Mouse (Mus musculus) adrenal gland, postnatal 14 days (tissue): ENCODE data around the gene Shank3. TPM values are rescaled to one million over a fixed set of nuclear protein-coding genes. Genes with fewer than 3 reads are reported as not detected.

Source experiments
- DNase-seq: peaks from one replicate; pipeline ENCODE4 v3.0.0; 2021; ENCODE audit warnings: mixed read lengths
- total RNA-seq: library from RNA; stranded (reverse); gene quantifications from 2 replicates; pipeline ENCODE4 v1.2.3, GENCODE M21; 2021

Gene Shank3
- total RNA-seq, 1 experiment from 2014 or later = 57.8 TPM

GRCm38 (mm10) chr15:89524611-89525415, 25.4 kb downstream of the Shank3 start:
- no peak for DNase-seq

DNA sequence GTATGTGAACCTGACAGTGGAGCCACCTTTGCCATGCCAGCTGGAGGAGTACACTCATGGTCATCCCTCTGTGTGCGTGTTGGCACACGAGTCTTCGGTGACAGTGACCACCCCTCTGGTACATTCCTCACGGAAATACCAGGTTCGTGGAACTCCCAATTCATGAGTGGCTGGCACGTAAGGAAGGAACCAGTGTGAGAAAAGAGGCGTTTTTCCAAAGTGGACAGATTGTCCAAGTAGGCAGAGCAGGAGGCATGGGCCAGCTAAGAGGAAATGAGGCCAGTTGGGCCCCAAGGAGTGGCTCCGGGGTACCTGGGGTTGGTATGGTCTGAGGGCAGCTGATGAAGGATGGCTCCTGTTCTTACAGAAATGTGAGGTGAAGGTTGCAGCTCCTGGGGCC, 26.0 kb downstream of the Shank3 start:
- no peak for DNase-seq

GRCm38 (mm10) chr15:89525896-89526295, 26.5 kb downstream of the Shank3 start:
- no peak for DNase-seq

- DNase-seq = no peak
Observed at GRCm38 (mm10) chr15:89526776-89527325, 27.4 kb downstream of the Shank3 start.

- no peak for DNase-seq
Observed at GRCm38 (mm10) chr15:89527466-89527865, 28.0 kb downstream of the Shank3 start.

GRCm38 (mm10) chr15:89528201-89528850, 28.9 kb downstream of the Shank3 start:
- no peak for DNase-seq

GRCm38 (mm10) chr15:89528923-89529322, 29.5 kb downstream of the Shank3 start:
- DNase-seq = no peak

- DNase-seq = peak; percentile 64
Observed at GRCm38 (mm10) chr15:89530336-89530735, 30.9 kb downstream of the Shank3 start.

- DNase-seq = no peak
Observed at GRCm38 (mm10) chr15:89531399-89531798, 32.0 kb downstream of the Shank3 start.

GRCm38 (mm10) chr15:89532026-89532923, 32.9 kb downstream of the Shank3 start:
- DNase-seq = peak; percentile 40

DNA sequence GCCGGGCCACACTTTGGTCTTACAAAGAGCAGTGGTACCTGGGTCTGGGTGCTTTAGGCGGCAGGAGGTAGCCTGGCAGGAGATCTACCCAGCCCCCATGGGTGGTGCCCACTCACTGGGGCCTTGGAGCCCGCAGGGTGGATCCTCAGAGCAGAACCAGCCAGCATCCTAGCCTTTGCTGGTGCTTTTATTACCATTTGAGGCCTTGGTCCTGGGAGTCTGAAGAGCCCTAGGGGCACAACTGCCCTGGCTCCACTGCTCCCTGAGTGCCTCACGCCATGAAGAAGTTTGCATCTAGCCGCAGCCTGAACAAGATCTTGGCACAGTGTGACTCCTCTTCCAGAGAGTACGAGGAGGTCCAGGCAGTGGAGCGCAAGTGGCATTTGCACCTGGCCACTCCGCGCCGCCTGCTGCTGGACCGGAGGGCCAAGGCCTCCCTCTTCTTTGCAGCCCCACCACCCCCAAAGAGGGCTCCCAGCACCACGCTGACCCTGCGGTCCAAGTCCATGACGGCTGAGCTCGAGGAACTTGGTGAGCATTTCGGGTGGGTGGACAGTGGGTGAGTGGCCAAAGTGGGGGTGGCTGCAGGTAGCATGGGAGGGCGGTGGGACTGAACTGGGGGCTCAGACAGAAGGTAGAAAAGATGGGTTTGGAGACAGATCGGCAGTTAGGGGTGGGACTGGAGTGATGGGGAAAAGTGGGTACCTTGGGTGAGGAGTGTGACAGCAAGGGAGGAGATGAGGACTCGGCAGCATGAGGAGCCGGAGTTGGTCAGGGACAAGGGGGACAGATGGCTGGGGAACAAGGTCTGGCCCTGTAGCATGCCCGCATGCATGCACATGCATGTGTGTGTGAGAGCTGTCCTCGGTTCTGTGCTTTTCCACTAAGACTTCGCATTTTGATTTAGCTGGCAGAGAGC, 33.8 kb downstream of the Shank3 start:
- no peak for DNase-seq

DNA sequence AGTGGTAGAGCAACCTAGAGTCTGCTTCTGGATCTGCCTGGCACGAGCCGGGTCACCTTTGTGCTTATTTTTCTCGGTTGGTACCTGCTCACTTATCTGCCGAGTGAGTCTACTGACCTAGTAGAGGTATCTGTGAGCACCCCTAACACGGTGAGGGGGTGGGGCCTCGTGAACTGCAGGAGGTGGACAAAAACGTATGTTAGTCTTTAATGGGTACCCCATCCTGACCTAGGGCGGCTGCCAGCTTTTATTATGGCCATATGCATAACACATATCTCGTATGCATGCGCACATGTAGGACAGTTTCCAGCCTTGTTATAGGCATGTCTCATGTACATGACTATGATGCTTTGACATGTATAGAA, 34.4 kb downstream of the Shank3 start:
- no peak for DNase-seq

DNA sequence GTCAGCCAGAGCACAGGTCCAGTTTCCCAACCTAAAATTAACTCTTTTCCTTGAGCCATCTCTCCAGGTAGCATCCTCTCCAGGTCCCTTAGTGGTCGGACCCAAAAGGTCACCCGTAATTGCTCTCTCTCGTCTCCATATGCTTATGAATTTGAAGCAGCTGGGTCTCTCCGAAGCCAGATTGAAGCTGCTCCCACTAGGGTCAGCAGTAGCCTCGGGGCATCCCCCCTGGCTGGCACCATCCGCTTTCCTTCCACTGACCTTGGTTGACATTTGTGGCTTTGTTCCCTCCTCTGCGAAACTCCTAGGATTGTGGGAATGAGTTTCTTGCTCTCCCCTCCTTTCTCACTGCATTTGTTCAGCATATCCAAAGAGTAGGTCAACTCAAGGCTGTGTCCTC, 44.7 kb downstream of the Shank3 start:
- no peak for DNase-seq

- no peak for DNase-seq
Observed at GRCm38 (mm10) chr15:89547321-89547720, 47.9 kb downstream of the Shank3 start.

- DNase-seq = peak; percentile 37
Observed at GRCm38 (mm10) chr15:89547824-89548601, 48.6 kb downstream of the Shank3 start.

DNA sequence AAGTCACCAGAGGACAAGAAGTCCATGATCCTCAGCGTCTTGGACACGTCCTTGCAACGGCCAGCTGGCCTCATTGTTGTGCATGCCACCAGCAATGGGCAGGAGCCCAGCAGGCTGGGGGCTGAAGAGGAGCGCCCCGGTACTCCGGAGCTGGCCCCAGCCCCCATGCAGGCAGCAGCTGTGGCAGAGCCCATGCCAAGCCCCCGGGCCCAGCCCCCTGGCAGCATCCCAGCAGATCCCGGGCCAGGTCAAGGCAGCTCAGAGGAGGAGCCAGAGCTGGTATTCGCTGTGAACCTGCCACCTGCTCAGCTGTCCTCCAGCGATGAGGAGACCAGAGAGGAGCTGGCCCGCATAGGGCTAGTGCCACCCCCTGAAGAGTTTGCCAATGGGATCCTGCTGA, 49.4 kb downstream of the Shank3 start:
- peak; percentile 43 for DNase-seq

DNA sequence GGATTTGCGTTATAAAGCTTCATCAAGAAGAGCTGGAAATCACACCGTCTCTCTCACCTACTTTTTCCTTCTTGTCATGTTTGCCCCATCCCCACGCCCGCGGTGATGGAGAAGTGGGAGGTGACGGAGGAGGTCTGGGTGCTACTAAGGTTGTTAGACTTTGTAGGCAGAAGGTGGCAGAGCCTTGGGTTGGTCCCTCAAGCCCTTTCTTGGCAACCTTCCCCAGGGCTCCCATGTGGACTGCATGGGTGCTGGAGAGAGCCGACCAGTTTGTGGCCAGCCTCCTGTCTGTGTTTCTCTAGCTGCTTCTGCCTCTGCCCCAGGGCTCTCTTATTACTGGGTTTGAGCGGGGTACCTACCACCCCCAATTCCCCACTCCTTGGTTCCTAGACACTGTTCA, 51.1 kb downstream of the Shank3 start:
- DNase-seq = no peak

DNA sequence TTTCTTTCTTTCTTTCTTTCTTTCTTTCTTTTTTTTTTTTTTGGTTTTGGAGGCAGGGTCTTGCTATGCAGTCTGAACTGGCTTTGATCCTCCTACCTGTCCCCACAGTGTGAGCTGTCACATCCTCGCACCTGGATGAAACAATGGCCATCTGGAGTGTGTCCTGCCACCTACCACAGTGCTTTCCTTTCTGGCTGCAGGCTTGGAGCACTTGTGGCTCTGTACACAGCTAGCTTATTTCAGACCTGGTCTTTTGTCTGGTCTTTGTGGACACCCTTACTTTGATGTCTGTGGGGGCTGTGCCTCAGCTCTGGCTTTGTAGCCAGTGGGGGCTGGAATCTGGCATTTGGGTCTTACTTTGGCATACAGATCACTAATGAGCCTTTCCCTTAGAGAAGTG, 52.3 kb downstream of the Shank3 start:
- DNase-seq = no peak

- DNase-seq = no peak
Observed at GRCm38 (mm10) chr15:89555591-89555990, 56.2 kb downstream of the Shank3 start.

- DNase-seq = no peak
Observed at GRCm38 (mm10) chr15:89556401-89557178, 57.2 kb downstream of the Shank3 start.
